Mouse (Mus musculus) lung, postnatal 14 days (tissue): ENCODE results near the gene Acp5.

Source experiments
- DNase-seq: peaks from one replicate; pipeline ENCODE4 v3.0.0; 2021

Acp5 gene

GRCm38 (mm10) chr9:22138480-22138879, 3.0 kb upstream of the Acp5 start:
- peak; percentile 40 for DNase-seq

- no peak for DNase-seq
Measured at GRCm38 (mm10) chr9:22136765-22137547, 1.4 kb upstream of the Acp5 start.

GRCm38 (mm10) chr9:22134988-22135643, 395 bp downstream of the Acp5 start:
- DNase-seq, result no peak

- DNase-seq, result no peak
Measured at GRCm38 (mm10) chr9:22134246-22134890, 1.1 kb downstream of the Acp5 start.

GRCm38 (mm10) chr9:22132220-22132619, 3.3 kb downstream of the Acp5 start:
- DNase-seq, result no peak

- DNase-seq, result peak; percentile 49
Measured at GRCm38 (mm10) chr9:22131226-22131981, 4.1 kb downstream of the Acp5 start.

GRCm38 (mm10) chr9:22125246-22126027, 10.1 kb downstream of the Acp5 start:
- no peak for DNase-seq

GRCm38 (mm10) chr9:22124169-22124568, 11.3 kb downstream of the Acp5 start:
- DNase-seq, result no peak

- no peak for DNase-seq
Measured at GRCm38 (mm10) chr9:22123069-22123609, 12.4 kb downstream of the Acp5 start.

- no peak for DNase-seq
Measured at GRCm38 (mm10) chr9:22122005-22122404, 13.5 kb downstream of the Acp5 start.

GRCm38 (mm10) chr9:22121545-22121944, 14.0 kb downstream of the Acp5 start:
- no peak for DNase-seq

GRCm38 (mm10) chr9:22119543-22119942, 16.0 kb downstream of the Acp5 start:
- no peak for DNase-seq

GRCm38 (mm10) chr9:22117754-22118456, 17.6 kb downstream of the Acp5 start:
- DNase-seq, result peak; percentile 73

GRCm38 (mm10) chr9:22116740-22117426, 18.6 kb downstream of the Acp5 start, which contains the start of gene Elof1:
Gene Elof1, minus strand, starts transcription at chr9:22117172.
- DNase-seq, result peak; percentile 92

- no peak for DNase-seq
Measured at GRCm38 (mm10) chr9:22116086-22116485, 19.4 kb downstream of the Acp5 start.

- no peak for DNase-seq
Measured at GRCm38 (mm10) chr9:22115635-22116034, 19.9 kb downstream of the Acp5 start.

- DNase-seq, result no peak
Measured at GRCm38 (mm10) chr9:22108194-22108593, 27.3 kb downstream of the Acp5 start.

GRCm38 (mm10) chr9:22099922-22100321, 35.6 kb downstream of the Acp5 start:
- DNase-seq, result no peak

GRCm38 (mm10) chr9:22098993-22099696, 36.4 kb downstream of the Acp5 start, which contains the start of gene Cnn1:
Gene Cnn1, plus strand, starts transcription at chr9:22099216.
- no peak for DNase-seq

- peak; percentile 91 for DNase-seq
Measured at GRCm38 (mm10) chr9:22095854-22096307, 39.6 kb downstream of the Acp5 start.
